Mouse (Mus musculus) thymus, postnatal 25 days (tissue): ENCODE data around the gene Wwtr1.

ENCODE experiments used
- DNase-seq: peaks from one replicate; pipeline ENCODE4 v3.0.0; 2022

Gene Wwtr1

DNA sequence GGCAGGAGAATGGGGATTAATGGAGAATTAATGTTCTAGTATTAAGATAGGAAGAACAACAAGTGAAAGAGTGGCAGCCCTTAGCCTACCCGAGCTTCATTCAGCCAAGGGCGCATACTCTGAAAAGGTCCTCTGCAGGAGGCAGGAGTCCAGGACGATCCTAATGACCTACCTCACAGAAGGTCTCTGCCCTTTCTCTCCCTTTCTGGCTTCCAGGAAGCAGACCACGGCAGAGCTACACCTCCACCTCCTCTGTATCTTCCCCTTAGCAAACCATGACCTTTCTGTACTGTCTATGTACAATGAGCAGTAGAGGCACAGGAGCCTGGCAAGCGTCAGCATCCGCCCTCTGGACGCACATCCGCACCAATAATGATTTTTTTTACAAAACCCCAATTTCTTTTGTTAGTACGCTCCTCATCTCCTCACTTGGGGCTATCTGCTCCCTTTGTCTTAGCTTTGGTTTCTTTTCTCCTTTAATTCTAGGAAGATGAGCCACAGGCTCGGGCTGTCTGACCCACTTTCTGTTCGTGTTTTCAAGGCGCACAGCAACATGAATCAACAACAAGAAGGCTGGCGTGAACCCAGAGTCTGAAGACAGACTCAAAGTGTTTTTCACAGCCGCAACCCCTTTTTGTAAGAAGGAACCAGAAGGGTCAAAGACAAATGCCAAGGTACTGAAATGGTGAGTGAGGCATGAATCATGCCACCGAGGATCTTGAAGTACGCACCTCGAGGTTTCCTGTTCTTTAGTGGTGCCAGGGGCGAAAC is 63.7 kb downstream of the Wwtr1 start:
- DNase-seq, result no peak

GRCm38 (mm10) chr3:57509945-57510675 is 65.6 kb downstream of the Wwtr1 start:
- DNase-seq, result no peak

DNA sequence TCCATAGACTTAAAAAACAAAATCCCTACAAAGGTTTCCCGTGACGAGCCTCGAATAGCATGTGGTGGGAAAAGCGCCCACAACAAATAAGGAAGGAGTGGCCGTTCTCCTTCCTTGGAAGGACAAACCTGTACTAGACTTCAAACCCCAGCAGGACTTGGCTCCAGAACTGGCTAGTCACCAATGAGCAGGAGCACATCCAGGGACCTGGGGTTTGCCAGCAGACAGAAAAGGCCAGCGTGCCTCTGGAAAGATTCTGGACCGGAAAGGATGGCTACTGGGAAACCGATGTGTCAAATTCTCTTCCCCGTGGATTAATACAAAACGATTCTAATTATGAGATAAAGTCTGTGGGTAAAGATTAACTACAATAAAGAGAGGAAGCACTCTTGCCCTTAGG is 69.7 kb downstream of the Wwtr1 start:
- no peak for DNase-seq

DNA sequence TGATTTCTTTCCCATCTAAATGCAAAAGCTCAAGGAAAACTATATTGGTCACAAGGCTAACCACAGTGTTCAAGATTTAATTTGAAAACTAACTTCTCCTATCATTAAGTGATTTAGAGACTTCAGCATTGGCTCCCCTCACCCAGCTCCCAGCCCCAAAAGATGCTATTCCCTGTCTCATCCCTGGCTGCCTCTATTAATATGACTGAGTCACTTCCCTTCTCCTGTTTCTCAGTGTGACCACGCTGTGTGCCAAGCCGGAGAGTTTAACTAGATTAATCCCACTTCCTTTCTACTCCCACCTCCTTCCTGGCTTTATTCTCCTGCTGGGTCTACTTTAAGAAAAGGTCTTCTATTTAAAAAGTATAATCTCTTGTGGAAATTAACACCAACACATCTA is 71.0 kb downstream of the Wwtr1 start:
- no peak for DNase-seq

DNA sequence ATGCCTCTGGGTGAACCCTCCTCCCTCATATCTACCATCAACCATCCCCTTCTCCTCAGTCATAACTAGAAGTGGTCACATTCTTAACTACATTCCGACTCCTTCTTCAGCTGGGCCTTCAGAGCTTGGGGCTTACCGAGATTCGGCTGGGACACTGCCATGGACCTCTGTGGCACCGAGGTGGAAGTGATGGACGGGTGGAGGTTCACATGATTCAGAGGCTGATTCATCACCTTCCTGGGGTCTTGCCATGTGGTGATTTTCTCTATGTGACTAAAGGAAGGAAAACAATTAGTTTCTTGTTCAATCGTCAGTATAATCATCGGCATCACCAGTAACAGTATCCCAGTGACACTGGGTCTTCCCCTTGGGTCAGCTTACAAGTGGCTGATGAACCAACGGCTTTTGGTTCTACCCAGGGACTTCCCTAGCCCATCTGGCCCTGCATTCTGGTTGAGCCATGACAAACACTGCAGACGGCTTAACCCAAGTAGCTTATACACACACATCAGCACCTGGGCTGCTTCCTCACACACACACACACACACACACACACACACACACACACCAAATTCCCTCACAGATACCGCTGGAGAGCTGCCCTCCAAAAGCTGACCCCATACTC is 74.0 kb downstream of the Wwtr1 start:
- no peak for DNase-seq

DNA sequence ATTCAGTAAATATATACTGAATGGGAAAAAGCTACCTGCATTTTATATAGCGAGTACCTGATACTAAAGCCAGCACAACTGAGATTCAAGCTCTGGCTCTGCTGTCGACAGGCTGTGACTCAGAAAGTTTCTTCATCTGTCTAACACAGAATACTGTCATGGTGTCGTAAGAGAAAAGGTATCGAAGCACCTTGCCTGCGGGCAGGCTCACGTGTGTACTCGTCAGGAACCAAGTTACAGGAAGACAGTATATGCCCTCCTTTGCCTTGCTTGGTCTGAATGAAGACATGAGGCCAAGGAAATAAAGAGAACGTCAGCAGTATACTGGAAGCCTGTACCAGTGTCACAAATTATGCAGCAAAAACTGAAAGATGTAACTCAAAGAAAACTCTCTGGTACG is 74.9 kb downstream of the Wwtr1 start:
- no peak for DNase-seq

GRCm38 (mm10) chr3:57497791-57498190 is 77.9 kb downstream of the Wwtr1 start:
- DNase-seq, result no peak

DNA sequence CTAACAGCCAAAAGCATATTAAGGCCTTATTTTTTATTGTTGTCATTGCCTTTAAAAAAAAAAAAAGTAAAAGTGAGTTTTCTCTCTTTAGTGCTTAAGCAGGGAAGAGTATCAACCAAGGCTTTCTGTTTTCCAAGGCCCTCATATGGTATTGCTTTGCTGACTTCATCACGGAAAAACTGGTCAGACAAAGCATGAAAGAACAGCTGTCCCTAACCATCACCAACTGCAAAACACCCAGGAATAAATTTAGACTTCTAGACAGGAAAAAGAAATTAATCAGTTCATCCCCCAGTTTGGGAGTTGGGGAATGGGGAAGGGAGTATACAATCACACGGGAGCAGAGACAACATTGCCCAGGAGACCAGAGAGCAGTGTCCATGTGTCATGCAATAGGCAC is 79.3 kb downstream of the Wwtr1 start:
- no peak for DNase-seq

DNA sequence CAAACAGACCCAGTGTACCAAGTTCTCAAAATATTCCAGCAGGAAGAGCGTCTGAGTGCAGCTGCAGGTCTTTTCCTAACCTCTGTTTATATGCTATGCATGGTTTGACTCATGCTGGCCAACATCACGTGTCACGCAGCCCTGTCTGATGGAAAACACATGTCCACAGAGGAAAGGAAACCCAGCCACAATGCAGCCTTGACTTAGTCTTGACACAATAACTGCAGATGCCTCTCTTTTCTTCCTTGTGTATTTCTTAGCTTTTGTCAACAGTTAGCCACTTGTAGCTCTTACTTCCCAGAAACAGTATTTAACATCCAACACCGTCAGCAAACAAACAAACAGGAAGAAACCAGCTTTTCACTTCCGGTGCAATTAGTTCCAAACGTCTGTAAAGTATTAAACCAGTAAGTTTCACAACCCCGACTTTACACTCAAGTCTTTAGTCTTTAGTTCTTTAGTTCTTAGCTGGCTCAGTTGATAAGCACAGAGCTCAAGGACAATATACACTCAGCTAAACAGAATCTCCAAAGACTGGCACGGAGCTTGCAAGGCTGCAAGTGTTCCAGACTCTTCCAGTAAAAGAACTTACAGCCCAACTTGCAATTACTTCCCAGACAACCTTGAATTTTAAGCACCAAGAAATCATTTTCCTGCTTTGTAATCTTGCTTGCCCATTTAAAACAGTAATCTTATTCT is 88.1 kb downstream of the Wwtr1 start:
- DNase-seq, result no peak

DNA sequence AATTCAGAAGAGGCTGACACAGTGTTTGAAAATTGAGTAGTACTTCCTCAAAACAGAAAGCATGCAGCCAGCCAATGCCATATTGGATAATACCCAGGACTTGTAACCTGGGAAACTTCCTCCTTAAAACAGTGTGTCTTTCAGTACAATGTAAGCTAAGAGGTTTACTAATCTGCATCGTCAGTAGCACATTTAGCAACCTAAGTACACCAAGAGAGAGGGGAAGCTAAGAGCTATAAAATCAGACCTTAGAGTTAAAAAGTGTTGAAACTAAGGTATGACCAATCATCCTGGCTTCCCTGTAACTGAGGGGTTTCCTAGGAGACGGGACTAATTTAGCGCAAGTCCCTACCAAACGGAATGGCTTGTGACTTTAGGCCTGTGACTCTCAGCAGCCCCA is 89.6 kb downstream of the Wwtr1 start:
- no peak for DNase-seq

DNA sequence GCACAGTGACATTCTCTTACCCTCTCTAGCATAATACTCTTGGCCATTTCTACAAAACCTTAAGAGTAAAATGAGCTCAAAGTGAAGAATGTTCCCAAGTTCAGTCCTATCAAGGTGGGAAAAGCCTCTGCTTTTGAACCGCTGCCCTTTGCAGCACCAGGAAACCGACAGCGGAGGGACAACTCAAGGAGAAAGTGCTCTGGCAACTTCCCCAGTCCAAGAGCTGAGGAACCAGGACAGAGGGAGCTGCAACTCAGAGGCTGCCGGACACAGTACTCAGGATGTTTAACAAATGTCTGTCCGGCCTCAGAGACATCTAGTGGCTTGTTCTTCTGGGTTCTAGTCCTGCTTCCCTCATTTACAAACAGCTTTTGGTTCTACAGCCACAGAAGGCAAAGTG is 93.7 kb downstream of the Wwtr1 start:
- DNase-seq, result no peak

DNA sequence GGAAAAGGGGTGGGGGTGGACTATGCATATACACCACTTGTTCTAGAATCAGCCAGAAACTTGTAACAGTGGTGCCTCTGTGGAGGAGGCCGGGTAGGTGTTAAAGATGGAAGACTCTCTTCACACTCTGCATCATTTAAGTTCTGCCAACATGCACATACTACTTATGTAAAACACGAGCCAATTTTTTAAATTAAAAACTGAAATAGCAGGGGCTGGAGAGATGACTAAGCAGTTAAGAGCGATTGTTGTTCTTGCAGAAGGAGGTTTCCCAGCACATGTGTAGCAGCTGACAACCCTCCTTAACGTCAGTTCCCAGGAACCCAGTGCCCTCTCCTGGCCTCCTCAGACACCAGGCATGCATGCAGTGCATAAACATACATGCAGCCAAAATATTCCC is 95.1 kb downstream of the Wwtr1 start:
- no peak for DNase-seq

- no peak for DNase-seq
These were observed 101.3 kb downstream of the Wwtr1 start for GRCm38 (mm10) chr3:57474421-57474820.

DNA sequence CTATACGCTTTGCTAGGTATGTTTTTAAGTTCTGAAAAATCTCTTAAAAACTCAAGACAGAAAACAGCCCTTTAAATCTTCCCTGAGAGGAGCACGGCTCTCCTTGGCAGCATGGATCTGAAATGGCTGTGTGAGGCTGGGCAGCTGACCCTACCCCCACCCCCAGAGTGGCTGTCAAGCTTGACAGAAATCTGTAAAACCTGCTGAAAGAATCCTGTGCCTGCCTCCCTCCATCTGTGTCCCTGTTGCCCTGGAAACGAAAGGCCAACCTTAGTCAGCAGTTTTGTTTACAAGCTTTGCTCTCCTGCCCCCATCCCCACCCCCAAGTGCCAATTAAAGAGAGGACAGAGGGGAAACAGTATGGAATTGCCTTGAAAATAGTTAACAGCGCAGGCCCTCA is 103.3 kb downstream of the Wwtr1 start:
- DNase-seq, result no peak

- no peak for DNase-seq
These were observed 104.6 kb downstream of the Wwtr1 start for GRCm38 (mm10) chr3:57470981-57471601.

- no peak for DNase-seq
These were observed 105.4 kb downstream of the Wwtr1 start for GRCm38 (mm10) chr3:57470326-57470725.

DNA sequence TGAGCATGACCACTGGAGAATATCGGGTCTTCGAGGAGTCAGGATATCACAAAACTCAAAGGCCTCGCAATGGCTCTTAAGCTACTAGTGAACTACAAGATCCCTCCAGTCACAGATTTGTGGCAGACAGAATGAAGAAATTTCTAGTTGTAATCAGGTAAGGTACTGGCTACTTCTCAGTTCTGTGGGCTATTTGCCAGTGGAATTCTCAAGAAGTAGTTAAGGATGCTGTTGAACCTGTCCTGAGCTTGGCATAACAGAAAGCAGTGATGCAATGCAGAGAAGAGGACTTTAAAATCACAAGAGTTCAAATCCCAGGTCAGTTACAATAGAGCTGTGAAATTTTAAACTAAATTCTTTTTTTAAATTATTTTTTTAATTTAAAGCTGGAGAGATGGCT is 106.4 kb downstream of the Wwtr1 start:
- no peak for DNase-seq

GRCm38 (mm10) chr3:57466289-57466688 is 109.4 kb downstream of the Wwtr1 start:
- no peak for DNase-seq

- DNase-seq, result no peak
These were observed 112.4 kb downstream of the Wwtr1 start for GRCm38 (mm10) chr3:57463302-57463701.

DNA sequence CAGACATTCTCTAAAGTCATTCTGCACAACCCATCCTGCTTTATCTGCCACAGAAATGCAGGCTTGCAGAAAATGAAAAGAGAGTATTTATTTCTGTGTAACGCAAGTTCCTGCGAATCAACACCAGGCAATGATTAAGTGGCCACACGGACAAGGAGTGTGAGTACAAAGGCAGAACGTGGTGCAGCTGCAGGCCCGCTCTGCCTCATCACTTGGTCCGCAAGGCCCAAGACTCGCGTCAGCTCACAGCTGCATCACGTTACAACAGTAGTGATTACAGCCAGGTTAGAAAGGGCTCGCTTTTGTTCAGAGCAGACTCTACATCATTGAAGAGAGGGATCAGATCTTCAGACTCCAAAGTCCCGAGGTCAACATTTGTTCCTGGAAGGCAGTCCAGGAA is 117.1 kb downstream of the Wwtr1 start:
- DNase-seq, result no peak

DNA sequence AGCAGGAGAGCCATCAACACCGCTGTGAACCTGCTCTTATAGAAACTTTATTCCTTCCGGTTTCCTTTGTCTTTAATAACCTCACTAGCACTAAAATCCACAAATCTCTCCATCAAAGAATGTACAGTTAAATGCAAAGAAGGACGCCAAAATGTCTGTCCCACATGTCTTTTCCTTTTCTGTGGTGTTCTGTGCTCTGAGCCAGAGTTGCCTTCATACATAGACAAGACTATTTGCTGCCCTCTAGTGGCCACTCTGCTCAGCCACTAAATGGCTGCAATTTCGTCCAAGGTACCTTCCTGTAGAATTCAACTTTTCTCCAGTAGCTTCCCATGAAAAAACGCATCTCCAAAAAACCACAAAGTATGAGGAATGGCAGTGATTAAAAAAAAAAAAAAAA is 127.3 kb downstream of the Wwtr1 start:
- DNase-seq, result peak; percentile 3

- DNase-seq, result no peak
These were observed 127.8 kb downstream of the Wwtr1 start for GRCm38 (mm10) chr3:57447889-57448288.

DNA sequence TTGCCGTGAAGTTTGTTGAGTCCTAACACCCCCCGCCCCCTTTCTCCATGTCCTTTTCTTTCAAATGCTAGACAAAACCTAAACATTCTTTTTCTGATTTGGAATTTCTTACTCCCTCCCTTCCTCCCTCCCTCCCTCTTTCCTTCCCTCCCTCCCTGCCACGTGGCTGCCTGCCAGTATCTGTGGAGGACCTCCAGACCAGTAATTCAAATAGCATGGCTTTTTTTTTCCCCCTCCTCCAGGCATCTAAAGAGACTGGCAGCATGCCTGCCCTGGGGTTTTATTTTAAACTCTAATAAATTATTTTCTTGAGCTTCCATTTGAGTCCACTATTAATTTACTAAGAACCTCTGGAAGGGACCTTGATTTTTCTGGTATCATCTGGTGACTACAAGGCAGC is 130.0 kb downstream of the Wwtr1 start:
- no peak for DNase-seq
